Mouse (Mus musculus) liver, embryonic 14.5 days (tissue): ENCODE measurements around the gene Gm5788.

Source experiments
- CTCF ChIP-seq: IDR thresholded peaks from 2 replicates; pipeline ENCODE4 v1.5.1; 2016; ENCODE audit warnings: antibody characterized with exemption, low read depth, control low read depth
- EP300 ChIP-seq: IDR thresholded peaks from 2 replicates; pipeline ENCODE4 v1.6.1; 2016; ENCODE audit warnings: antibody characterized with exemption, low read depth

GRCm38 (mm10) chr12:87543927-87544326 lies 49.4 kb downstream of the Gm5788 start:
- no peak for TF ChIP-seq CTCF
- no peak for TF ChIP-seq EP300
